Mouse (Mus musculus): Measurements from ENCODE around the gene Bcl2. TPM values are rescaled to one million over a fixed set of nuclear protein-coding genes. Genes with fewer than 3 reads are reported as not detected.

Gene Bcl2
- total and polyA plus RNA-seq, 3 experiments, result 30.9 to 87.0 (median 38.8) TPM

- Histone ChIP-seq H3K4me1 (ENCODE audit: control insufficient read depth in 1 of 2, insufficient read depth in 2 of 2, low read length in 2 of 2) (peaks cover 7 to 15% of the 10 kb centered on the region in 2 experiments), H3K36me3 (ENCODE audit: control insufficient read depth in 1 of 2, insufficient read depth in 2 of 2, low read length in 2 of 2) (peaks cover 13 to 16% of the 10 kb centered on the region in 2 experiments), H3K27me3 (ENCODE audit: control insufficient read depth in 1 of 2, insufficient read depth in 2 of 2, low read length in 2 of 2) (no peaks in the 10 kb centered on the region), H3K4me3 (ENCODE audit: control insufficient read depth in 1 of 2, insufficient read depth in 1 of 2, low read depth in 2 of 2, low read length in 2 of 2) (no peak overlapping the region), H3K9ac (ENCODE audit: control insufficient read depth, low read depth, low read length, poor library complexity, severe bottlenecking) (no peak overlapping the region), H3K27ac (ENCODE audit: control insufficient read depth, low read depth, low read length) (no peak overlapping the region), H3K9me3 (replicated peaks; ENCODE audit: insufficient read depth, low read length) (no peaks in the 10 kb centered on the region), H3K79me2 (ENCODE audit: control insufficient read depth, insufficient read depth, low read length, poor library complexity) (no peaks in the 10 kb centered on the region)
- DNase-seq (ENCODE audit: low read depth, low spot score), result peak; percentile 62
- TF ChIP-seq EP300 (IDR thresholded peaks at IDR 0.05; ENCODE audit: low read depth in 1 of 2, low read length in 2 of 2) (peak; percentile 16 to 50; a peak in 1 of 4 replicates), RCOR1 (IDR thresholded peaks at IDR 0.05; ENCODE audit: low read depth, low read length) (peak; percentile 34; the same call in 1 of the 2 replicates), GATA1 (IDR thresholded peaks at IDR 0.05; ENCODE audit: low read depth, low read length) (peak; percentile 47; the same call in 1 of the 2 replicates), SMC3 (IDR thresholded peaks at IDR 0.05; ENCODE audit: low read depth, low read length) (no peak), ETS1 (IDR thresholded peaks at IDR 0.05; ENCODE audit: low read depth, low read length) (0 out of 2 replicates have a peak, but pooled peaks have one; percentile 44), USF2 (IDR thresholded peaks at IDR 0.05; ENCODE audit: borderline replicate concordance in 1 of 2, insufficient read depth in 1 of 2, low read depth in 1 of 2, low read length in 2 of 2) (no peak)
Measured at GRCm38 (mm10) chr1:106748555-106749315, 34.7 kb upstream of the Bcl2 start.

GRCm38 (mm10) chr1:106742980-106743379 is 28.9 kb upstream of the Bcl2 start:
- Histone ChIP-seq H3K79me2 (ENCODE audit: control insufficient read depth, insufficient read depth, low read length, poor library complexity) (no peaks in the 10 kb centered on the region), H3K27ac (ENCODE audit: control insufficient read depth, low read depth, low read length) (no peak overlapping the region), H3K9ac (ENCODE audit: control insufficient read depth, low read depth, low read length, poor library complexity, severe bottlenecking) (no peak overlapping the region), H3K36me3 (ENCODE audit: control insufficient read depth in 1 of 2, insufficient read depth in 2 of 2, low read length in 2 of 2) (peaks cover 0 to 5% of the 10 kb centered on the region in 2 experiments; a peak in 2 of 4 replicates), H3K9me3 (replicated peaks; ENCODE audit: insufficient read depth, low read length) (no peaks in the 10 kb centered on the region), H3K4me1 (ENCODE audit: control insufficient read depth in 1 of 2, insufficient read depth in 2 of 2, low read length in 2 of 2) (no peaks in the 10 kb centered on the region), H3K27me3 (ENCODE audit: control insufficient read depth in 1 of 2, insufficient read depth in 2 of 2, low read length in 2 of 2) (no peaks in the 10 kb centered on the region), H3K4me3 (ENCODE audit: control insufficient read depth in 1 of 2, insufficient read depth in 1 of 2, low read depth in 2 of 2, low read length in 2 of 2) (no peak overlapping the region)
- TF ChIP-seq MYB (IDR thresholded peaks at IDR 0.05; ENCODE audit: low read depth, low read length), result no peak
- no peak for TF ChIP-seq TCF12 (IDR thresholded peaks at IDR 0.05; ENCODE audit: low read depth, low read length)
- no peak for TF ChIP-seq CHD2 (IDR thresholded peaks at IDR 0.05; ENCODE audit: low read length)
- TF ChIP-seq GABPA (IDR thresholded peaks at IDR 0.05; ENCODE audit: low read depth, low read length), result no peak
- no peak for DNase-seq (ENCODE audit: low read depth, low spot score)

- Histone ChIP-seq H3K4me1 (ENCODE audit: control insufficient read depth in 1 of 2, insufficient read depth in 2 of 2, low read length in 2 of 2) (no peaks in the 10 kb centered on the region), H3K27me3 (ENCODE audit: control insufficient read depth in 1 of 2, insufficient read depth in 2 of 2, low read length in 2 of 2) (no peaks in the 10 kb centered on the region), H3K4me3 (ENCODE audit: control insufficient read depth in 1 of 2, insufficient read depth in 1 of 2, low read depth in 2 of 2, low read length in 2 of 2) (no peak overlapping the region), H3K36me3 (ENCODE audit: control insufficient read depth in 1 of 2, insufficient read depth in 2 of 2, low read length in 2 of 2) (no peaks in the 10 kb centered on the region; a peak in 2 of 4 replicates), H3K9ac (ENCODE audit: control insufficient read depth, low read depth, low read length, poor library complexity, severe bottlenecking) (no peak overlapping the region), H3K79me2 (ENCODE audit: control insufficient read depth, insufficient read depth, low read length, poor library complexity) (no peaks in the 10 kb centered on the region), H3K9me3 (replicated peaks; ENCODE audit: insufficient read depth, low read length) (no peaks in the 10 kb centered on the region), H3K27ac (ENCODE audit: control insufficient read depth, low read depth, low read length) (no peak overlapping the region)
- no peak for DNase-seq (ENCODE audit: low read depth, low spot score)
- TF ChIP-seq USF1 (IDR thresholded peaks at IDR 0.05; ENCODE audit: low read depth, low read length) (no peak), SIN3A (IDR thresholded peaks at IDR 0.05; ENCODE audit: low read length) (no peak), ZNF384 (IDR thresholded peaks at IDR 0.05; ENCODE audit: low read depth, low read length) (no peak), MAFK (IDR thresholded peaks at IDR 0.05; ENCODE audit: borderline replicate concordance, low read depth, low read length) (no peak), USF2 (IDR thresholded peaks at IDR 0.05; ENCODE audit: borderline replicate concordance in 1 of 2, insufficient read depth in 1 of 2, low read depth in 1 of 2, low read length in 2 of 2) (no peak)
Measured at GRCm38 (mm10) chr1:106740735-106741134, 26.7 kb upstream of the Bcl2 start.
